Mouse (Mus musculus) monocyte, adult 5-6 weeks (primary cell): ENCODE measurements at regions not wholly inside any gene's neighbourhood (a gene's known extent, or its start where the extent isn't known, plus 50 kb on each side); places are given as distances from the start of the nearest gene placed in this dataset.

Experiments
- ATAC-seq: fragments of 153-309, 156-312 bp; replicated peaks from 2 replicates; pipeline ENCODE4 v1.8.0; 2017; ENCODE audit warnings: mild to moderate bottlenecking; ENCODE audit not compliant: low TSS enrichment, insufficient number of reproducible peaks, severe bottlenecking, poor library complexity, low FRiP score

DNA sequence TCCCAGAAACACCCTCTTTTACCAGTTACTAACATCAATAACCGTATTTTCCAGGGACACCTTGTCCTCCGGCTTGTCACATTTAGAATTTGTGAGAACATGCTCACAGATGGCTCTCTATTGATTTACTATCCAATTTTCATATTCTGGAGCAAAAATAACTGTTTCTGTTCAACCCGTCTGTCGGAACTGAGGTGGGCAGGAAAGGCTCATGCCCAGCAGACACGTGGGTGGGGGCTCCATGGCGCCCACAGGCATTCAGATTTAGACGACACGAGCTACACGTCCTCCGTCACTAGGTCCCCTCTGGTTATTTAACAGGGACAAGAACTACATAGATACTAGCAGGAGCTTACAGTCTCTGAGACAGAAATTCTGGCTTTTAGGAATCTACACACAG is 262.2 kb upstream of the Sulf2 start:
- ATAC-seq: no peak

- no peak for ATAC-seq
These were observed 260.1 kb upstream of the Sulf2 start for GRCm38 (mm10) chr2:166415481-166415965.

GRCm38 (mm10) chr2:166414856-166415255 is 259.4 kb upstream of the Sulf2 start:
- ATAC-seq: no peak

DNA sequence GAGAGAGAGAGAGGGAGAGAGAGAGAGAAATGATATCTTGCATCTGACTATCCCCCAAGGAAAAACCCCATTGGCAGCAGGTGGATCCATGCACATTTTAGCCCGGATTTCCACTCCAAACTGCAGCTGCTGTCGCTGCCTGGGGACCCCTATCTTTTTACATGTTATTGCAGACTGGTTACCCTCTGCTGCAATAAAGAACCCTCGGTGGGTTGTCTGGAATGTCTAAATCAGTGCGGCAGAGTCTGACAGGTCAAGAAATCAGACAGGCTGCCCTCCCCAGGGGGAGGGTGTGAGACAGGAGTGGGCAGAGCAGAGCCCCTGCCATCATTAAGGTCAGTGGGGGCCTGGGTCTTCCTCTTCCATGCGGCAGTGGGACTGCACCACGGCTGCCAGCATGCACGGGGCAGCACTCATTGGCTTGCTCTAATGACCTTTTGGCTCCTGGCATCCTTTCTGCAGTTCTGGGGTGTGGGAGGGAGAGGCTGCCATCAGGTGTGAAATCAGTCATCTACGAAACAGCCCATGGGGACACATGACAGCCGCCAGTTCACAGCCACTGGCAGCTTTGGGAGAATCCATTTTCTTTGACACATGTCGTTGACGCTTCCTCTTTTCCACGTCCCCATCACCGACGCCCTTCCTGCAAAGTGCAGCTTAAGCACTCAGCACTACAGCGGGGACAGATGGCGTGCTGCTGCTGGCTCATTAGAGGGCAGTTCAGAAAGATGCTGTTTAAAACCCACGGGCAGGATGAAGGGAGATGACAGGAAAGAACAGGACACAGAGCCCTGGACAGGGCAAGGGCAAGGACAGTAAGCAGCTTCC is 256.8 kb upstream of the Sulf2 start:
- ATAC-seq: peak; percentile 86

GRCm38 (mm10) chr2:166409391-166409790 is 253.9 kb upstream of the Sulf2 start:
- ATAC-seq: no peak

- no peak for ATAC-seq
These were observed 253.3 kb upstream of the Sulf2 start for GRCm38 (mm10) chr2:166408806-166409205.

GRCm38 (mm10) chr2:166408009-166408408 is 252.5 kb upstream of the Sulf2 start:
- no peak for ATAC-seq

GRCm38 (mm10) chr2:166406826-166407225 is 251.4 kb upstream of the Sulf2 start:
- no peak for ATAC-seq

DNA sequence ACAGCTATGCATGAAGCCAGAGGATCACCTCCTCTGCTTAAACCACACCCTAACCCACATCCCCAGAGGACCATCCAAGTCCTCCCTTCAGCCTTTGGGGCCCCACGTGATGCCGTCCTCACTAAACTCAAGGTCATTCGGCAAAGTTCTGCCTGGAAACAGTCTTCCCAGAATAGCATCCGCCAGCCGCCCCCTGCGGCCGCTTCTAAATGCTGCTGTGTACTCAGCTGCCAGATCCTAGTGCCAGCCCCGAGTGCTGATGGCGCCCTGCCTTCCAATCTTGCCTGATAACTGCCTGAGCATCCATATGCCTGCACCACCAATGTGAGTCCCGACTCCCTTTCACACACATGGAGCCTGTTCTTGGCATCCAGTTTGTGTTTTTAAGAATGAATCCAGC is 247.9 kb upstream of the Sulf2 start:
- ATAC-seq: no peak

GRCm38 (mm10) chr2:166401860-166402259 is 246.4 kb upstream of the Sulf2 start:
- no peak for ATAC-seq

- no peak for ATAC-seq
These were observed 244.8 kb upstream of the Sulf2 start for GRCm38 (mm10) chr2:166400304-166400703.

DNA sequence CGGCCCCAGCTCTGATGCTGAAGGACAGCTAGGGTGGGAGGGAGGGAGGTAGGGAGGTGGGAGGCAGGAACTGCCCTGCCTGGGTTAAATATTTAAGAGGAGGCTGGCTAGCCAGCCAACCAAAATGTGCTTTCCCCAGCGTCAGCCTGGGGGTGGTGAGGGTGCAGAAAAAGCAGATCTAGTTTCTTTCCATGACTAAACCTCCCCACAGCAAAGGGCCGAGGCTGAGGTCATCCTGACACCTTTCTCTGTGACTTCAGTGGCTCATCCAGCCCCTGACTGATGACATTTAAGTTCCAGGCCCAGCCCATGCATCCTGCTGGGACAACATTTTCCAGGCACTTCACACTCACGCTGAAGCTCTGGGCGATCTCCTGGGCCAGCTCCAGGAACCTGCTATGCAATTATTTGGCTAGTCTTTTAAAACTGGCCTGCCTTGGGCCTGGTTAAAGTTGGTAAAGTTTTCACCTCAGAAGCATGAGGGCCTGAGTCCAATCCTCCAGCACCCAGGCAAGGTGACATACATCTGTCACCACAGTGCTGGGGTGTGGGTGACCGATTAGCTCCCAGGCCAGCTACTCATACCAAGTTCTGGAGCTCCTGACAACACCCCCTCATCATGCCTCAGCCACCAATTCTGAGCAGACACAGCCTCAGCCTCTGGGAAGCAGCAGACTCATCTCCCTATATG is 243.8 kb upstream of the Sulf2 start:
- peak; percentile 33 for ATAC-seq

GRCm38 (mm10) chr2:166398774-166399139 is 243.3 kb upstream of the Sulf2 start:
- ATAC-seq: no peak

DNA sequence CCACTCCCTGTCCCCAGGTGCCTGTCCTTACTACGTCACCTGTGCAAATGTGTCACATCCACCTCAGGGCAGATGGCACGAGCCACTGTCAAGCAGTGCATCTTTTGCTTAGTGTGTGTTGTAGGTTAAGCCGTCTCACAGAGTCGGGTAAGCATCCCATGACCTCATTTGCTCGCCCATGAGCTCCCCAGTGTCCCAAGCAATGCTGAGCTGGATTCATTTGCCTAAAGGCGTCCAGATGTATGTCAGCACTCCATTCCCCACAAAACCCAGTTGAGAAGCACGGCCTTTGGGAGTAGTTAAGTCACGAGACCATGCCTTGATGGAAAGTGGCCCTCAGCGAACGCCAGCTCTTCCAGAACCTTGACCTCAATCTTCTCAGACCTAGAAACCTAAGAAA is 242.7 kb upstream of the Sulf2 start:
- no peak for ATAC-seq

GRCm38 (mm10) chr2:166394666-166395065 is 239.2 kb upstream of the Sulf2 start:
- no peak for ATAC-seq

- no peak for ATAC-seq
These were observed 235.7 kb upstream of the Sulf2 start for GRCm38 (mm10) chr2:166391176-166391575.

DNA sequence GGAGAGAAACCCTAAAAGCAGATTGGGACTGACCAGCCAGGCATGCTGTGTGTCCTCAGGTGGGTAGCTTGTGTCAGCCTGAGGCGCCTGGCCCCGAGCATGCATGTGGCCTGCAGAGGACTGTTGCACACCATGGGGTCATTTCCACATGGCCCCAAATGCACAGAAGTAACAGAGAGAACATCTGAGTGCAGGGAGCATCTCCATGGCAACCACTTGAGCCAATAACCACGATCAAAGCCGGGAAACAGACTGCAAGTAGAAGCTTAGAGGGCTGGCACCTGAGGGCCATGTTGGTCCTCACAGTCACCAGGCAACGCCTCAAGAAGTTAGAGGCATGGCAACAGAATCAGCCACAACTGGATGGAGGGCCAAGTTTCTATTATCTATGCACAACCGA is 232.6 kb upstream of the Sulf2 start:
- ATAC-seq: no peak

- ATAC-seq: no peak
These were observed 231.4 kb upstream of the Sulf2 start for GRCm38 (mm10) chr2:166386817-166387216.

- ATAC-seq: no peak
These were observed 229.1 kb upstream of the Sulf2 start for GRCm38 (mm10) chr2:166384583-166384982.

- ATAC-seq: no peak
These were observed 227.9 kb upstream of the Sulf2 start for GRCm38 (mm10) chr2:166383356-166383755.
